Mouse (Mus musculus): ENCODE measurements at regions not wholly inside any gene's neighbourhood (a gene's known extent, or its start where the extent isn't known, plus 50 kb on each side); places are given as distances from the start of the nearest gene placed in this dataset.

DNA sequence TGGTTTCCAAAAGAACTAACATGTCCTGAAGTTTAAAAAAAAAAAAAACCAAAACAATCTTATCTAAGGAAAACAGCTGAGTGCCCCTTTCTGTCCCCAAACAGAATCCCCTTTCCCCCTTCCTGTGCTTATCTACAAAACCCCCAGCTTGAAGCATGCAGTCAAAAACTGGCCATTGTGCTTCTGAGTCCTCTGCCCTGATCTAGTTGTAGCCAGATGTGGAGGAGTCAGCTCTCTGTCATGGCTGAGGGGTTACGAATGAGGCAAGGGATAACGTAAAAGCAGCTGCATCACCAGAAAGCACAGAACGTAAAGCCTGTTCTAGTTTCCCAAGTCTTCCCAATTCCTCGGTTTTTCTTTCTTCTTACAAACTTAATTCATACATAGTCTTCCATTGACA, 164.3 kb upstream of the Tbc1d2b start:
- no peak for ATAC-seq (ENCODE audit: low read depth)
- Histone ChIP-seq H3K4me1 (replicated peaks) (no peaks in the 10 kb centered on the region), H3K4me2 (no peak overlapping the region), H3K9ac (no peak overlapping the region), H3K27me3 (no peaks in the 10 kb centered on the region), H3K36me3 (no peaks in the 10 kb centered on the region), H3K27ac (replicated peaks) (no peak overlapping the region), H3K4me3 (no peak overlapping the region), H3K9me3 (no peaks in the 10 kb centered on the region)
- WGBS = 68% methylated on average over 4 of the region's 4 CpGs

DNA sequence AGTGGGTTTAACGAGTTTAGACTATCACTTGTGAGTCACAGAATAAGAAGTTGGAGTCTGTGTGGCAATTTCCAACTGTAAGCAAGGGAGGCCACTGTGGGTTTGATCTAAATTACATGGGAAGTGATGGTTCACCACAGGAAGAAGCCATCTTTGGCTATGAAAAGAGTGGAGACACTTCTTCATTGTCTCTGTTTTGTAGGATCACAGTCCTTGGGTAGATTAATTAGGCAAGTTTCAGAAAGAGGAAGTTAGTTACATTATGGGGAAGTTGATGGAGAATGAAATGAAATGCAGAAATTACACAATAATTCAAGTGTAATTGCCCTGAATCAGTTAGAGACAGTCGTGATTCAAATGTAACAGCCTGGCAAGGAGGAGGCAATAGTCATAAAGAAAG, 160.3 kb upstream of the Tbc1d2b start:
- H3K4me3 ChIP-seq = no peak overlapping the region
- 77% methylated on average over 2 of the region's 2 CpGs for WGBS
- H3K36me3 ChIP-seq = no peaks in the 10 kb centered on the region

DNA sequence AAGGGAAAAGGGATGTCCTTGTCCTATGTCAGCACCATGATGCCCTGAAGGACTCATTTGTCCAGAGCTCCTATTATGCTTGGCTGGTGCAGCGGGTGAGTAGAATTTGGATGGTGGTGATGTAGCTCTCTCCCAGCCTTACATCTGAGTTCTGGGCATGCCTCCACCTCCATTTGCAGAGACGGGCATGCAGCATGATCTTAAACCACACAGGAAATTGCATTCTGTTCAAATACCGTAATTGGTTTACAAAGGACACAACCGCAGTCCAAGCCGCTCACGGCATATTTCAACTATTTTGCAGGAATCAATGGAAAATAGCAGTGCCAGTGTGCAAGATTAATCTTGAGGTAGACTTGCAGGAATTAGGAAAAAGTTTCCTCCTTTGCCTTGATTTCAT, 151.1 kb upstream of the Tbc1d2b start:
- no peak overlapping the region for H3K9ac ChIP-seq
- H3K9me3 ChIP-seq = no peaks in the 10 kb centered on the region
- no peak overlapping the region for H3K4me2 ChIP-seq
- no peaks in the 10 kb centered on the region for H3K27me3 ChIP-seq
- no peak overlapping the region for H3K4me3 ChIP-seq
- H3K36me3 ChIP-seq = no peaks in the 10 kb centered on the region
- H3K27ac ChIP-seq (replicated peaks) = no peak overlapping the region
- ATAC-seq (ENCODE audit: low read depth) = no peak
- H3K4me1 ChIP-seq (replicated peaks) = no peaks in the 10 kb centered on the region
- WGBS = 92% methylated on average over 6 of the region's 6 CpGs

More for the DNA sequence above, 160.3 kb upstream of the Tbc1d2b start:
- Histone ChIP-seq H3K27me3 (no peaks in the 10 kb centered on the region), H3K9ac (no peak overlapping the region), H3K27ac (replicated peaks) (no peak overlapping the region), H3K4me2 (no peak overlapping the region), H3K9me3 (no peaks in the 10 kb centered on the region), H3K4me1 (replicated peaks) (no peaks in the 10 kb centered on the region)
- ATAC-seq (ENCODE audit: low read depth) = no peak

DNA sequence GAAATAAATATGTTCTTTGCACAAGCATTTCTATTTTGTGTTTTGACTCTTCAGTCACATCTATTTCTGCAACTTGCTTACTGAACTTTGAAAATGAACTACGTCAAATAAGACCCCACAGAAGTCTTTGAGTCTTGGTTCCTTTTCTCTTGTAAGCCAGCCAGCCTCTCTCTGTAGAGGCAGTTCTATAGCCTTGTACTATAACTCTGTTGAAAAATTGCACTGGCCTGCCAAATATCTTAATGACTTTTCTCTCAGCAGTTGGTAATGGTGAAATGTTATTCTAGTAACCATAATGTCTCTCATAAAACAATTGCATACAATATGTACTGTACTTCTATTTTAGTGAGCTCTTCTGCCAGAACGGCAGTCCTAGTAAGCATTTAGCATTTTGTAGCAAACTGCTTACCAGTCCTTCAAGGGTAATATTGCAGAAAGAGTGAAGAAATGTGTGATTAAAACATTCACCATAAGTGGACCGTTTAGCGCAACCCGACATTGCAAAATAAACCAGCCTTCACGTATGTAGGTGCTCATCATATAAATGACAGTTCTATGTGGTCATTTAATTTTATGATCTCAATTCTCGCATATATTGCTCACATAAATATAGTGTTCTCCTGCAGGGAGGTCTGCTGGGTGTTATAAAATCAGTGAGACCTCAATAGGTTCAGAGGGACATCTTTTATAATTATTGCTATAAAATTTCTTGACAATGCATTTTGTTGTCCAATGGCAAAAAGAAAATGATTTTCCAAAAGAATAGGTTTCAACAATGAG, 149.3 kb upstream of the Tbc1d2b start:
- Histone ChIP-seq H3K4me3 (no peak overlapping the region), H3K4me1 (replicated peaks) (no peaks in the 10 kb centered on the region), H3K36me3 (no peaks in the 10 kb centered on the region), H3K4me2 (no peak overlapping the region), H3K27me3 (no peaks in the 10 kb centered on the region), H3K27ac (replicated peaks) (no peak overlapping the region; the same call in 1 of the 2 replicates), H3K9me3 (no peaks in the 10 kb centered on the region), H3K9ac (no peak overlapping the region)
- peak; percentile 86 for ATAC-seq (ENCODE audit: low read depth)
- 48% methylated on average over 7 of the region's 7 CpGs for WGBS

DNA sequence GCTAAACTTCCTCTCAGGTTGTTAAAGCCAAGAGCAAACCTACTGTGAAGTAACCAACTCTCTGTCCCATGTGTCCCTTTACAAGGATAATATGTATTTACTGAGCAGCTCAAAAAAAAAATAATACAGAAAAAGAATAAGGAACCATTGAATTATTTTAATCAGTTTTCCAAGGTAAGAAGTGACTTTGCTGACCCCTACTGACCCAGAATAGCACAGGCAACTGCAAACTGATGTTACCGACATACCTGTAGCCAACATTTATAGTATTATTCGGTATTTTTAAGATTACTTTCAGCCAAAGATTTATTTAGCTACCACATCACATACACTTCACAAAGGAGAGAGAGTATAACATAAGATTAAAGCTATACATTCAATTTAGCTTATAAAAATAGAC, 138.2 kb upstream of the Tbc1d2b start:
- 82% methylated on average over 2 of the region's 2 CpGs for WGBS
- no peak overlapping the region for H3K4me2 ChIP-seq
- no peaks in the 10 kb centered on the region for H3K9me3 ChIP-seq
- H3K4me1 ChIP-seq (replicated peaks) = no peaks in the 10 kb centered on the region
- no peak overlapping the region for H3K9ac ChIP-seq
- ATAC-seq (ENCODE audit: low read depth) = no peak
- H3K4me3 ChIP-seq = no peak overlapping the region
- H3K36me3 ChIP-seq = no peaks in the 10 kb centered on the region
- H3K27ac ChIP-seq (replicated peaks) = no peak overlapping the region
- H3K27me3 ChIP-seq = no peaks in the 10 kb centered on the region

DNA sequence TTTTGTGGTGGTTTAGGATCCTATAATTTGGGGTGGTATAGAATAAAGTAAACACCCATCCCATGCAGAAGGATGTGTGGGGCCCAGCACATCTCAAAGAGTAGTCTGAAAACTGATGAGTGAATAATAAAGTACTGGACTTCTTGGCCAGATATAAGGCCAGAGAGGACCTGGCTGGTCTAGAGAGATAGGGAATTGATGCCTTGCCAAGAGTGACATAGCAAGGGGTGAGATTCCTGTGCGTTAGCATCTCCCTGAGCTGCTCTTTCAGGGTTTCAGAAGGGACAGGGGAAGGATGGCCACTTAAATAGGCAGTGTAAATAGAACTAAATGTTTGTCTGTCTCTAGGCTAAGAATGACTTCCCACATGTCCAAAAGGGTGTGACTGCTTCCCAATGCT, 137.0 kb upstream of the Tbc1d2b start:
- no peaks in the 10 kb centered on the region for H3K36me3 ChIP-seq
- no peak overlapping the region for H3K27ac ChIP-seq (replicated peaks)
- no peaks in the 10 kb centered on the region for H3K9me3 ChIP-seq
- H3K4me2 ChIP-seq = no peak overlapping the region
- 62% methylated on average over 1 of the region's 1 CpGs for WGBS
- H3K4me1 ChIP-seq (replicated peaks) = no peaks in the 10 kb centered on the region
- H3K27me3 ChIP-seq = no peaks in the 10 kb centered on the region
- H3K9ac ChIP-seq = no peak overlapping the region
- H3K4me3 ChIP-seq = no peak overlapping the region
- ATAC-seq (ENCODE audit: low read depth) = no peak

DNA sequence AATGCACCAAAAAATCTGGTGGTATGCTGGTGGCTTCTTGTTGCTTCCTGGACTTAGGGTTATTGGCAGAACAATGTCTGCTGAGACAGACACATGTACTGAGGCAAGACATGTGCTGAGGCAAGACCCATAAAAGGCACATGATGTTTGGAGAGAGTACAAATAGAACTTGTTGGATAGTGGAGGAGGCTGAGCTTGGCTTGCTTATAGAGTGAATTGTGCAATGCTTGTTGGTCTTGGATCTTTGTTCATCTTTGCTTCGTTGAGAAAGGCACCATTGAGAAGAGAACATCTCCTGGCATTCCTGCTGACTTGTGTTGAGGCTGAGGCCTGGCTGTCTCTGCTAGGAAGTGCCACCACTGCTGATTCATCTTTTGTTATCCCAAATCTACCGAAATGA, 117.8 kb upstream of the Tbc1d2b start:
- Histone ChIP-seq H3K4me3 (no peak overlapping the region), H3K27ac (replicated peaks) (no peak overlapping the region), H3K36me3 (no peaks in the 10 kb centered on the region), H3K4me1 (replicated peaks) (no peaks in the 10 kb centered on the region), H3K27me3 (no peaks in the 10 kb centered on the region), H3K4me2 (no peak overlapping the region), H3K9ac (no peak overlapping the region), H3K9me3 (no peaks in the 10 kb centered on the region)
- ATAC-seq (ENCODE audit: low read depth) = no peak
- 77% methylated on average over 2 of the region's 2 CpGs for WGBS

DNA sequence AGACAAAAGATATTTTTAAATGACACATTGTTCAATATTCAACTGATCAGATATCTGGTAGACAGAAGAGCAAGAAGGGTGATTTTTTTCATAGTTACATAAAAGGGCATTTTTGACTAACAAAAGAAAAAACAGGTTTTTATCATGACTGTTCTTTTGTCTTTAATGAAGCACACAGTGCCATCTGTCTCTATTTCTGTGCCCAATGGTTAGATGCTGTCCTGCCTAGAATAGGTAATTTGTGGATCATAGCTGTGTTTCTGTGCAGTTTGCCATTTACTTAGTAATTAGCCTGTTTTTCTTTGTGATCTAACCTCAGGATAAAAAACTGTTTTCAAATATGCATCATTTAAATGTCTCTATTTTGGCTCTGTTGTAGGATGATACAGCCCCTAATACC, 114.4 kb upstream of the Tbc1d2b start:
- Histone ChIP-seq H3K36me3 (no peaks in the 10 kb centered on the region), H3K4me1 (replicated peaks) (no peaks in the 10 kb centered on the region), H3K27me3 (no peaks in the 10 kb centered on the region), H3K27ac (replicated peaks) (no peak overlapping the region), H3K4me2 (no peak overlapping the region), H3K4me3 (no peak overlapping the region), H3K9ac (no peak overlapping the region), H3K9me3 (no peaks in the 10 kb centered on the region)
- ATAC-seq (ENCODE audit: low read depth) = no peak

DNA sequence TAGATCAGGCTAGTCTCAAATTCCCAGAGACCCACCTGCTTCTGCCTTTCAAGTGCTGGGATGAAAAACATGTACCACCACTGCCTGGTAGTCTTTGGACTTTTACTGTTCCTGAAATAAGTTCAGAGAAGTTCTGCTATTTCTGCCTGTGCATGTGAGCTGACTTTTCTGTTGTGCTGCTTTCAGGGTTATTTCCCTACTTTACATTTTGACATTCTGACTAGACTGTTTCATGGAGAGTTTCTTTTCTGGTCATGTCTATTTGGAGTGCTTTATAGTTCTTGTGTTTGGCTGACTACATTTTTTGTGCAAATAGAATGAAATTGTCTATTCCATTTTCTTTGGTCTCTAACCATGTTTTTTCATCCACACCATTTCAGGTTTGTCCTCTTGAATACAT, 109.5 kb upstream of the Tbc1d2b start:
- no peak overlapping the region for H3K27ac ChIP-seq (replicated peaks)
- H3K36me3 ChIP-seq = no peaks in the 10 kb centered on the region
- H3K9me3 ChIP-seq = no peaks in the 10 kb centered on the region
- no peak for ATAC-seq (ENCODE audit: low read depth)
- no peaks in the 10 kb centered on the region for H3K4me1 ChIP-seq (replicated peaks)
- H3K27me3 ChIP-seq = no peaks in the 10 kb centered on the region
- no peak overlapping the region for H3K4me2 ChIP-seq
- H3K9ac ChIP-seq = no peak overlapping the region
- no peak overlapping the region for H3K4me3 ChIP-seq

DNA sequence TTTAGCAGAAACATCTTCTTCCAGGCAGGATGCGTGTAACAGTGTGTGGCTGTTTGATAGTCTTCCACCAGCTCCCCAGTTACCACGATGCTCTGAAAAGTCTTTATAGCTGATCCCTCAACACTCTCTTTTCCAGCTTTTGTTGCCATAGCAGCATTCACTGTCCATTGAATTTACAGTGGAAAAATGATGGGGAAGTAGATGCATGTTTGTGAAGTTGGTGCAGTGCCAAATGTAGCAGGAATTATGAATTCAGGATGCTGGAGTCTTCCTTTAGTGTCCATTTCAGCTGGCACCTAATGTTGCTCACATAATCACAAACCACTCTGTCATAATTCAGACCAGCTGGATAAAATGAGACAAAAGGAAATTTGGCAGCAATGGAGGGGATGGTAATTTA, 99.0 kb upstream of the Tbc1d2b start:
- no peak overlapping the region for H3K27ac ChIP-seq (replicated peaks)
- 0 out of 2 replicates have a peak, but pooled peaks cover 3% of the 10 kb centered on the region for H3K9me3 ChIP-seq
- H3K4me3 ChIP-seq = no peak overlapping the region
- H3K4me2 ChIP-seq = no peak overlapping the region
- 0 out of 2 replicates have a peak, but pooled peaks have one; percentile 50 for ATAC-seq (ENCODE audit: low read depth)
- H3K4me1 ChIP-seq (replicated peaks) = 0 out of 2 replicates have a peak, but pooled peaks cover 3% of the 10 kb centered on the region
- H3K27me3 ChIP-seq = no peaks in the 10 kb centered on the region
- WGBS = 57% methylated on average over 2 of the region's 2 CpGs
- H3K9ac ChIP-seq = no peak overlapping the region
- no peaks in the 10 kb centered on the region for H3K36me3 ChIP-seq

DNA sequence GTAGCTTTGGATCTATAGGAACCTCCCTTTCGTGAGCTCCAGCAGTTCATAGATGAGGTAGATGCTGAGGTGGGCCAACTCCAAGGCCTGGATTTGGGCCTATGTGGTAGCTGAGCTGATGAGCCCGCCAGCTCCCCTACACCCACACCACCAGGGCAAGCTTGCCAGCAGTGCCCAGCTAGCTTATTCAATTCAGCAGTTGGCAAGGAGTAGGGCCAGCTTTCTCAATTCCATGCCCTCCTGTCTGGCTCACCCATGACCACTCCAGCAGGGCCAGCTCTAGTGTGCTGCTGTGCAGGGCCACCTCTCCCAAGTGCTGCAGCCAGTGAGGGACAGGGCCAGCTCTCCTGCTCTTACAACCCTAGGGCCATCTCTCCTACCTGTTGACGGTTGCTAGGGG, 97.1 kb upstream of the Tbc1d2b start:
- no peak for ATAC-seq (ENCODE audit: low read depth)

DNA sequence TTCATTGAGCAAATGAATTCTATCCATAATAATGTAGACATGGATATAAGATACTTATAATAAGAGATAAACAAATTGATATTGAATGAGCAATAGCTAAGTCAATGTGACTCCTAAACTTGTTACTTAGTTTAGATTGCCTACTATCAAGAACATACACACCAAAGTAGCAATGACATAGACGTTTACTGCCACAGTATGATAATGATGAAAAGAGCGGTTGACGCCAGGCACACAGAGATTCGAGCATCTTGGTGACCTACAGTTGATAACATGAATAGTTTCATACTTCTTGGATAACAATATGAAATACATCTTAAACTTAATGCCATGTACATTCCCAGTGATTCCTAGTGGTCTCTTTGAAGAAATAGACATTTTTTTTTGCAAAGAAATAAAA, 55.9 kb upstream of the Tbc1d2b start:
- ATAC-seq (ENCODE audit: low read depth) = no peak
- H3K27me3 ChIP-seq = no peaks in the 10 kb centered on the region
- no peak overlapping the region for H3K9ac ChIP-seq
- no peaks in the 10 kb centered on the region for H3K36me3 ChIP-seq
- WGBS = 95% methylated on average over 4 of the region's 4 CpGs
- no peaks in the 10 kb centered on the region for H3K9me3 ChIP-seq
- no peak overlapping the region for H3K4me2 ChIP-seq
- H3K4me1 ChIP-seq (replicated peaks) = no peaks in the 10 kb centered on the region
- H3K4me3 ChIP-seq = no peak overlapping the region
- H3K27ac ChIP-seq (replicated peaks) = no peak overlapping the region

More for the DNA sequence above, 97.1 kb upstream of the Tbc1d2b start:
- H3K4me2 ChIP-seq = no peak overlapping the region
- H3K9ac ChIP-seq = no peak overlapping the region
- H3K4me1 ChIP-seq (replicated peaks) = 0 out of 2 replicates have a peak, but pooled peaks cover 3% of the 10 kb centered on the region
- 85% methylated on average over 3 of the region's 3 CpGs for WGBS
- H3K36me3 ChIP-seq = no peaks in the 10 kb centered on the region
- no peaks in the 10 kb centered on the region for H3K9me3 ChIP-seq
- H3K4me3 ChIP-seq = no peak overlapping the region
- no peak overlapping the region for H3K27ac ChIP-seq (replicated peaks)
- H3K27me3 ChIP-seq = no peaks in the 10 kb centered on the region
